Mouse (Mus musculus): Measurements from ENCODE around the gene 4932438A13Rik.
A peak's percentile ranks its signal among the peaks of the same experiment; 100 is the strongest.

Gene 4932438A13Rik

DNA sequence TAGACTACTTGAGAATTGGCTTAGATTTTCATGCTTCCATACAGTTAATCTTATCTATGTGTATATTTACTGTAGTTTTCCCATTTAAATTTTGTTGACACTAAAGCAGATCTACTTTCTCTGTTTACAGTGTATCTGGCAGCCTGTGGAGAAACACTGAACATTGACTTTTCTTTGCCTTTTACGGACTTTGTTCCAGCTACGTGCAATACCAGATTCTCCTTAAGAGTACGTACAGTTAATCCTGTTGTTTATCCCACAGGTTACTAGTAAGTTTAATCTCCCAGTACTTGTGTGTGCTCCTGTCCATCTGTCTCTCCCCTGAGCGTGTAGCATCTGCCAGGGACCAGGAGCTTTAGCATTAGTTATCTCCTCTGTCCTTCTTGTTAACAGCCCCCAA is 55.4 kb downstream of the 4932438A13Rik start:
- DNase-seq (ENCODE audit: low read depth, low spot score): no peak

DNA sequence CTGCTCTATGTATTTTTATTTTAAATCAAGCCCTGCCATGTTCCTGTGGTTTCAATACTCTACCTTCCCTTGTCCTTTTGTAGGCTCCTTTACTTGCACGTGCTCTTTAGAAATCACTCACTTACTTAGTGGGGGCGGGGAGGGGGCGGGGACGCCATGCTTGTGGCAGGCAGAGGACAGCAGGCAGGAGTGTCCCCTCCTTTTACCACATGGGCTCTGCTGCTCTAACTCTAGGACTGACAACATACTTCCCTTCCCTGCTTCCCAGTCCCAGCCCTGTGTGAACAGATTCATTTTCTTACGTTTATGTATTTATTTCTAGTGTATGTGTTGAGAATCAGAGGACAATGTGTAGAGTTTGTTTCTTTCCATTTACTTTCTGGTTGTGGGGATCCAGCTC is 78.7 kb downstream of the 4932438A13Rik start:
- DNase-seq (ENCODE audit: low read depth, low spot score): no peak

DNA sequence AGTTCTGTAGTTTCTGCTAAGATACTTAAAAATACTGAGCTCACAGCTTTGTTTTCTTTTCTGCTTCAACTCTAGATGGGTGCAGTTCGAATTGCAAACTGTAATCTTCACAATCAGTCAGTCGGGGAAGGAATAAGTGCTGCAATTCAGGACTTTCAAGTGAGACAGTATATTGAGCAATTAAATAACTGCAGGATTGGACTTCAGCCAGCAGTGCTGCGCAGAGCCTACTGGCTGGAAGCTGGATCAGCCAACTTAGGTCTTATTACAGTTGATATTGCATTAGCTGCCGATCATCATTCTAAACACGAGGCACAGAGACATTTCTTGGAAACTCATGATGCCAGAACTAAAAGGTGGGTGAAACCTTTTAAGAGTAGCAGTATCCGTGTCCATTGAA is 79.2 kb downstream of the 4932438A13Rik start:
- no peak for DNase-seq (ENCODE audit: low read depth, low spot score)

DNA sequence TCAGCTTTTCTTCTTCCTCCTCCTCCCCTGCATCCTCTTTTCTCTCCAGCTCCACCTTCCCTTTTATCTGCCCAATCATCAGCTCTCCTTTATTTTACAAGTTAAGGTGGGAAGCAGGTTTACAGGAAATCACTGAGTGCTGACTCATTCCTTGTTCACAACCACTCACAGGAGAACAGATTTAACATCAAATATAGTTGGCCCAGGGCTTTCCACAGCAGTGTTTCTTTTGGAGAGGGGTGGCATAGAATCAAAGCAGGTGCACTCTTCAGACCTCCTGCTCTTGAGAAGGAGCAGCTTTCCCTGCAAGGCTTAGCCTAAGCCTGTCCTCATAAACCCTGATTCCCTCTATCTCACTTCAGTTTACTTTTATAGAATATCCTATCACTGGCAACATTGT is 80.8 kb downstream of the 4932438A13Rik start:
- DNase-seq (ENCODE audit: low read depth, low spot score): no peak

DNA sequence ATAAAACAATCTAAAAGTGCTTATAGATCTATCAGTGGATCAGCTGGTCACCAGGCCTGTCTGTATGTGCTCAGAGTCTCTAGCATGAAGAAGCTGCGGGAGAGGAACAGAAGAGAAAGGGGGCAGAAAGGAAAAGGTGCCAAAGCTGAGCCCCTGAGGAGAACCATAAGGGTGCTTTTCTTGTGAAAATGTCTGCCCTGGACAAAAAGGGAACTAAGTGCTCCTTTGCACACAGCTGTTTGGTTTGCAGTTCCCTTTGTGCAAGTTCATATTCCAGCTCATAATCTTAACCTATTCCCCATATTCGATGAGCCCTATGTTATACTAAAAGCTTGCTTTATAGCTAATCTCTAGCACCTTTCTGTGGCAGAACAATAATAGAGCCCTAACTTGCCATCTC is 175.1 kb downstream of the 4932438A13Rik start:
- DNase-seq (ENCODE audit: low read depth, low spot score): no peak

DNA sequence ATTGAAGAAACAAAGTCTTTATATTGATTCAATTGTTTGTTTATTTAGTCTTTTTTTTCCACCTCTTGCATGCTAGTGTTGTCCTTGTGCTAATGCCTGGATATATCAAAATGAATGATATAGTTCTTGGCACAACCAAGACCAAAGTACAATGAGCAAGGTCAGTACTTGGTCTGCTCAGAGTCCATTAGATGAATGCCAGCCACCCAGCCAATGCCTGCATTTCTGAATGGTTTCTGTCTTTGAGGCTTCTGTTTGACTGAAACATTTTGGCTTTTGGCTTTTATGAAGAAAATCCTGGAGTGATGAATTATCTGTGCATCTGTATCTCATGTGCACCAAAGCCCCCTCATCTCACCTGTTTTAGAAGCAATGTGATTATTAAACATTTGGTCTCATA is 176.9 kb downstream of the 4932438A13Rik start:
- DNase-seq (ENCODE audit: low read depth, low spot score): peak; percentile 4

DNA sequence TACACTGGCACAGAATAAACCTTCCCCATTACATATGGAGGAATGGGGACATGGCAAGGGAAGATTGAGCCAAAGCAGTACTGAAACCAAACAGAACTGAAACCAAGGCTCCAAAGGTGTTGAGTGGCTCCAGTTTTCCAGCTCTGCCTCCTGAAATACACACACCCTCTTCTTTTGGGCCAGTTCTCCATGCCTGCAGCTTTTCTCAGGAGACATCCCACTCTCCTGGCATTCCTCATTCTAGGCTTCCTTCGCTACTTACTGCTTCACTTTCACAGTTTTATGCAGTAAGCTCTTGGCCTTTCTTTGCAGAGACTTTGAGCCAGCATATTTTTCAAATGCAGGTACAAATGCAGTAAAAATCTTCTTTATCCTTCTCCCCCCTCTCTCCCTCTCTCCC is 188.6 kb downstream of the 4932438A13Rik start:
- DNase-seq (ENCODE audit: low read depth, low spot score): no peak

DNA sequence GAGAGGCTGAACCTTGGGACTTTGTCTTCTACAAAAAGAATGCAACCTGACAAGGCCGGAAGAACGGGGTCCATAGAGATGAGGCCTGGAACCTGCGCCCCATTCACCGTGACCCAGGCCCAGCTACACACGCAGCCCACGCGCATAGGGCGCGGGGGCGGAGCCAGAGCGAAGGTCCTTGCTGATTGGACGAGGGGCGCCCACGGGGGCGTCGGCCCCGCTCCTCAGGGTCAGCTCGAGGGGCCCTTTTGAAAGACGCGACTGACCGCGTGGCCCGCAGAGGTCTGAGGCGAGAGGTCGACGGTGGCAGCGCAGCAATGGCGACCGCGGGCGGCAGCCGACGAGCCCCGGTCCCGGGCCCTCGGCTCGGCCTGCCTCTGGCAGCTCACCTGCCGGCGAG is 200.5 kb downstream of the 4932438A13Rik start, which contains the start of gene Adad1:
TSS of gene Adad1 (plus strand) at position 122 of the 400 bp plus-strand sequence.
- no peak for DNase-seq (ENCODE audit: low read depth, low spot score)

DNA sequence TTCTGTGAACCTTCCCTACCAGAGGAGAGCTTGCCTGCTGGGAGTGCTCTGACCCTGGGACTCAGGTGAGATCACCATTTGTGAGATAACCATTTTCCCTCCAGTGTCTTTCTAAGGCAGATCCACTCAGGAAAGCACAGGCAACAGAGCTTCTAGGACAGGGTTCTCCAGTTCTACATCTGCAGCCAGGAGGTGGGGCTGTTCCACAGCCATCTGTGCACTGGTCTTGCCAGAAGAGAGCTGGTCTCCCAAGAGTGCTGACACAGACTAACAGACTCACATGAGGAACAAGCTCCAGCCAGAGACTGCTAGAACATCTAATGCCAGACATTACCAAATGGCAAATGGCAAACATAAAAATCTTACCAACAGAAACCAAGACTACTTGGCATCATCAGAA is 210.3 kb downstream of the 4932438A13Rik start:
- DNase-seq (ENCODE audit: low read depth, low spot score): peak; percentile 5

DNA sequence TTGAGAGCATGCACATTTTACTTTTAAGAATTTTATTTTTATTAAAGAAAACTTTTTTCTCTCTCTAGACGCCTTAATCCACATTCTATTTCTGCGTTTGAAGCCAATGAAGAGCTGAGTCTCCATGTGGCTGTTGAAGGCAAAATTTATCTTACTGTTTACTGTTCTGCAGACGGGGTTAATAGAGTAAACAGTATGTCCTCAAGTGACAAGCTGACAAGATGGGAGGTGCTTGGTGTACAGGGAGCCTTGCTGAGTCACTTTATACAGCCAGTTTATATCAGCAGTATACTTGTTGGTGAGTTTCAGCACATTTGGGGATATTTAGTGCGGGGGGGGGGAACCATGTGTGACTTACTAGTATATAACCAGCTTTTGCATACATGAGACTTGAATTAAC is 222.0 kb downstream of the 4932438A13Rik start:
- DNase-seq (ENCODE audit: low read depth, low spot score): no peak

DNA sequence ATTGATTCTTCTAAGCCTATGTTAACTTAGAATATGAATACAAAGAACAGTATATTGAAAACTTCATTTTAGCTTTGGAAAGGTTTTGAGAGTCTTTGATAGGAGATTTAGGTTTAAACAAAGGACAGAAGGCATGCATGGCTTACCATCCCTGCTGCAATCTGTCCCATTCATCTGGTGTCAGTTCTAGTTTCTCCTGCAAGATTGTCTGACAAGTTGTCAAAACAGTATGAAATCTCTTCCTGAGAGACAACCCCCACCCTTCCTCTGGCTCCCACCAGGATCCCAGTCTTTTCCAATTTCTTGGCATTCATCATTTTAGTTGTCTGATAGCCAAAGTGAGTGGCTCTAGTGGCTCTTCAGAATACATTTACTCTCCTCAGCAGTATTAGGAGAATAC is 227.8 kb downstream of the 4932438A13Rik start:
- DNase-seq (ENCODE audit: low read depth, low spot score): no peak

All from 3T3-L1 (cell line).